In genomic region chr15:7814371-7814680, GRCm38 (mm10) we compare ENCODE assay signal across 12 mouse cellular contexts. TPM values are rescaled to one million over a fixed set of nuclear protein-coding genes. Genes with fewer than 3 reads are reported as not detected.
DNase-seq lines count a peak whose midpoint lies in the region; ATAC-seq and TF ChIP-seq lines count a peak whose summit lies in the region.
"Had no signal": no experiment of that assay in that cellular context is flagged by ENCODE, and none has a peak within 500 bp of the region (broad histone marks: within the 10 kb centered on the region; RNA-seq: fewer than 3 reads in every experiment).

No protein-coding gene starts in this region.

- intact Hi-C loops in heart, adult 2 months (cut with DNase I): loop anchor here (5.0 kb wide), 1 partner anchor 337 kb away; no protein-coding TSS in a partner anchor

- no peak for ATAC-seq in forebrain, embryonic 13.5 days
- no peak for ATAC-seq in forebrain, embryonic 11.5 days (replicated peaks; ENCODE audit: low FRiP score)
- ATAC-seq: inflammation-experienced regulatory T-cells, adult 6 months had no signal

- no peak for TF ChIP-seq POLR2A in brain, embryonic 14.5 days (IDR thresholded peaks at IDR 0.05; ENCODE audit: borderline replicate concordance, extremely low read depth, insufficient read depth, insufficient read length, poor library complexity, severe bottlenecking)
- TF ChIP-seq POLR2A in heart, adult 2 months (IDR thresholded peaks at IDR 0.05; ENCODE audit: insufficient read depth, low read depth, low read length): no peak

- H3K79me2 ChIP-seq in heart, adult 2 months (replicated peaks; ENCODE audit: control insufficient read depth, insufficient read depth, low read length): no peaks in the 10 kb centered on the region

- H3K4me3 ChIP-seq in forebrain, embryonic 13.5 days: peak overlapping the region; percentile 47; the same call in 1 of the 2 replicates
- no peak overlapping the region for H3K4me3 ChIP-seq in forebrain, embryonic 11.5 days (ENCODE audit: low read depth, low read length)
- H3K4me3 ChIP-seq in limb, embryonic 10.5 days: peak overlapping the region; percentile 65
- no peak overlapping the region for H3K4me3 ChIP-seq in heart, adult 2 months

- no peak for TF ChIP-seq CTCF in brain, embryonic 14.5 days (IDR thresholded peaks at IDR 0.05; ENCODE audit: borderline replicate concordance, extremely low read depth, insufficient read depth, insufficient read length)
- TF ChIP-seq CTCF in heart, adult 2 months (IDR thresholded peaks at IDR 0.05): no peak

- H3K27ac ChIP-seq in forebrain, embryonic 13.5 days: no peak overlapping the region
- H3K27ac ChIP-seq in forebrain, embryonic 11.5 days (ENCODE audit: low read depth, low read length): no peak overlapping the region
- H3K27ac ChIP-seq in limb, embryonic 10.5 days: no peak overlapping the region
- no peak overlapping the region for H3K27ac ChIP-seq in heart, adult 2 months

- no peak for DNase-seq in forebrain, embryonic 11.5 days (ENCODE audit: low spot score)
- DNase-seq in brain, embryonic 14.5 days (ENCODE audit: low read depth): peak; percentile 18
- no peak for DNase-seq in limb, embryonic 10.5 days (ENCODE audit: low spot score)
- DNase-seq in neural tube, embryonic 10.5 days (ENCODE audit: extremely low spot score, low spot score): peak; percentile 34
- no peak for DNase-seq in left cerebral cortex, adult 18-20 months (ENCODE audit: low spot score in 2 of 2)
- DNase-seq in spleen, adult 18-20 months: no peak
- no peak for DNase-seq in heart, adult 2 months
- DNase-seq: B cell, adult 2 months; lung, postnatal 36 days had no signal

- peaks cover 48% of the 10 kb centered on the region for H3K4me1 ChIP-seq in forebrain, embryonic 13.5 days
- peaks cover 14% of the 10 kb centered on the region for H3K4me1 ChIP-seq in forebrain, embryonic 11.5 days (replicated peaks; ENCODE audit: control insufficient read depth, insufficient read depth, low read length)
- peaks cover 64% of the 10 kb centered on the region for H3K4me1 ChIP-seq in limb, embryonic 10.5 days
- H3K4me1 ChIP-seq in heart, adult 2 months (ENCODE audit: control insufficient read depth, insufficient read depth, low read length): no peaks in the 10 kb centered on the region

- no peaks in the 10 kb centered on the region for H3K9me3 ChIP-seq in forebrain, embryonic 13.5 days (replicated peaks)
- no peaks in the 10 kb centered on the region for H3K9me3 ChIP-seq in forebrain, embryonic 11.5 days (ENCODE audit: control insufficient read depth, low read length)
- no peaks in the 10 kb centered on the region for H3K9me3 ChIP-seq in limb, embryonic 10.5 days (replicated peaks)

- H3K4me2 ChIP-seq in forebrain, embryonic 13.5 days: peak overlapping the region; percentile 90; the same call in 1 of the 2 replicates
- H3K4me2 ChIP-seq in forebrain, embryonic 11.5 days (ENCODE audit: low read depth, low read length, severe bottlenecking): no peak overlapping the region

- H3K9ac ChIP-seq in forebrain, embryonic 13.5 days: no peak overlapping the region
- no peak overlapping the region for H3K9ac ChIP-seq in forebrain, embryonic 11.5 days (ENCODE audit: low read length)
- H3K9ac ChIP-seq in heart, adult 2 months (ENCODE audit: low read depth, low read length): no peak overlapping the region

- no peak for TF ChIP-seq EP300 in heart, adult 2 months (IDR thresholded peaks at IDR 0.05; ENCODE audit: insufficient read depth, low read depth, low read length)

- H3K36me3 ChIP-seq in forebrain, embryonic 13.5 days (ENCODE audit: poor library complexity, severe bottlenecking): no peaks in the 10 kb centered on the region
- H3K36me3 ChIP-seq in forebrain, embryonic 11.5 days (ENCODE audit: control insufficient read depth, insufficient read depth, low read length): no peaks in the 10 kb centered on the region
- no peaks in the 10 kb centered on the region for H3K36me3 ChIP-seq in limb, embryonic 10.5 days
- H3K36me3 ChIP-seq in heart, adult 2 months (ENCODE audit: control insufficient read depth, insufficient read depth, low read length): no peaks in the 10 kb centered on the region

- WGBS in forebrain, embryonic 13.5 days: 4% methylated on average over 7 of the region's 7 CpGs
- WGBS in forebrain, embryonic 11.5 days: 2% methylated on average over 7 of the region's 7 CpGs
- 2% methylated on average over 7 of the region's 7 CpGs for WGBS in limb, embryonic 10.5 days
- 47% methylated on average over 7 of the region's 7 CpGs for WGBS in heart, adult 2 months

- H3K27me3 ChIP-seq in forebrain, embryonic 13.5 days: peaks cover 99% of the 10 kb centered on the region
- peaks cover 86% of the 10 kb centered on the region for H3K27me3 ChIP-seq in forebrain, embryonic 11.5 days (ENCODE audit: control insufficient read depth, insufficient read depth, low read length)
- peaks cover 100% of the 10 kb centered on the region for H3K27me3 ChIP-seq in limb, embryonic 10.5 days (ENCODE audit: low read depth, poor library complexity, severe bottlenecking)
- H3K27me3 ChIP-seq in heart, adult 2 months (ENCODE audit: control insufficient read depth, insufficient read depth, low read length): peaks cover 20% of the 10 kb centered on the region

RNA-seq across cellular contexts. Expression of gene Gdnf, which starts 3.7 kb away (rescaled TPM):
- not detected in 2 replicates for polyA plus RNA-seq in forebrain, embryonic 13.5 days (2015; fragmentation: Nextera tagmentation; extraction: Ambion mirVana)
- 0.12 and 0.19 TPM in 2 replicates for polyA plus RNA-seq in forebrain, embryonic 11.5 days (2014; fragmentation: Nextera tagmentation; extraction: Ambion mirVana)
- 0.40 and 0.44 TPM in 2 replicates for polyA plus RNA-seq in brain, embryonic 14.5 days (2012; rRNA removed)
- polyA plus RNA-seq in limb, embryonic 10.5 days (2016; fragmentation: Nextera tagmentation; extraction: Ambion mirVana): 1.3 and 1.6 TPM in 2 replicates
- under 1 TPM; 0.21 to 0.37 TPM for total RNA-seq in left cerebral cortex, adult 18-20 months (2021)
- total RNA-seq in heart, adult 2 months (2021): under 1 TPM; 0.39 to 0.68 TPM
- 0.10 and 0.15 TPM in 2 replicates for polyA plus RNA-seq in heart, adult 2 months (2012; rRNA removed)
- total RNA-seq: common myeloid progenitor, adult 5-6 weeks had no signal
- polyA plus RNA-seq: inflammation-experienced regulatory T-cells, adult 6 months had no signal

Comparison
In these comparisons a context has a peak if more than half of its experiments do, and no peak if none do; other contexts are left out.
1. H3K4me3 ChIP-seq: peak in forebrain, embryonic 13.5 days (single experiment) and limb, embryonic 10.5 days (single experiment); none in forebrain, embryonic 11.5 days (single experiment) and heart, adult 2 months (single experiment).
2. DNase-seq: peak in brain, embryonic 14.5 days (single experiment) and neural tube, embryonic 10.5 days (single experiment); none in forebrain, embryonic 11.5 days (single experiment), limb, embryonic 10.5 days (single experiment), left cerebral cortex, adult 18-20 months (0 of 2), spleen, adult 18-20 months (0 of 2) and heart, adult 2 months (0 of 2).